Mouse (Mus musculus) heart, postnatal 0 days (tissue): ENCODE data around the gene Rxra.

Experiments
- CTCF ChIP-seq: IDR thresholded peaks from 2 replicates; pipeline ENCODE4 v1.5.1; 2016; ENCODE audit warnings: antibody characterized with exemption, control low read depth, low read depth
- EP300 ChIP-seq: IDR thresholded peaks from 2 replicates; pipeline ENCODE4 v1.6.1; 2016; ENCODE audit warnings: antibody characterized with exemption, low read depth

DNA sequence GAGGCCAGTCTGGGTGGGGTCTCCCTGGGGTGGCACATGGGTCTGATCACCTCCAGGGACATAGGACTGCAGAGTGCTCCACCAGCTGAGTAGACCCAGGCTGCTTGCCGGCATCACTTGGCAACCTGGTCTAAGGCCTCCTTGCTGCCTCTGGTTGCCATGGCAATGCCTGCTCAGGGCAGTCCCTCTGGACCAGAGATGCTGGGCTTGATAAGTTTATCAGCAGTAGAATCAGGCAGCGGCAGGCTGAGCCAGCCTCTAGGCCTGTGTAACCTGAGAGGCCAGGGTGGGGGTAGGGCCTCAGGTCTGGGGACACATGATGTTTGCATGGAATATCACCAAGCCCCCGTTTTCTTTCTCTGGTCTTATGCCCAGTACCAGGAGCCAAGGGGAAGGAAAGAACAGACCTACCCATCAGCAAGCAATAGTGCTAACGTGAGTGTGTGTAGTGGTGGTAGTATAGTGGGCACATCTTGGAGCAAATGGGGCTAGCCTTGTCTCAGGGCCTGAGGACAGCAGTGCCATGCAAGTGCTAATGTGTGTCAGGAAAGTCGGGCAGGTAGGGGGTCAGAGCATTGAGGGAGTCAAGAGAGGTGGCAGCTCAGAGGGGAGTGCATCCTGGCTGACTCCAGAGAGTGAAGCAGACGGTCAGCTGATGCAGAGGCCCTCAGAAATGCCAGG, 88.2 kb downstream of the Rxra start:
- TF ChIP-seq CTCF (no peak), EP300 (no peak)
